Mouse (Mus musculus) spleen, postnatal 10 days (tissue): ENCODE data around the gene Dst.

Source experiments
- DNase-seq, 2 experiments: peaks; one replicate each; pipeline ENCODE4 v3.0.0; 2021 to 2022; ENCODE audit warnings: low spot score in 2 of 2

Gene Dst

DNA sequence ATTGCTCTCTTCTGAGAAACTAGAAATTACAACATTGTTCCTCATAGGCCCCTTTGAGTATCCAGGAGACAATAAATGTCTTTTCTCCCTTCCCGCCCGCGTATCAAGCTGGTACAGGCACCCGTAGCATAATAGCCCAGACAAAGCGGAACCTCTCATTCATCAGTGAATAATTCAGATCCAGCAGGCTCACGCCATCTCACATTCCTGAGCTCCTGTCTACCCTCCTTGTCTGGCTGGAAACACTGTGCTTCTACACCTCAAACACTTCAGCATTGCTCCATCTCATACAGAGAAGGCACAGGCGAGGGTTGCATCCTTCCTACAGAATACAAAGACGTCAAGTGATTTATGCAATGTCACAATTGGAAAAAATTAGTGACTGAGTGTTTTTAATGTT lies 23.8 kb downstream of the Dst start:
- DNase-seq = no peak

DNA sequence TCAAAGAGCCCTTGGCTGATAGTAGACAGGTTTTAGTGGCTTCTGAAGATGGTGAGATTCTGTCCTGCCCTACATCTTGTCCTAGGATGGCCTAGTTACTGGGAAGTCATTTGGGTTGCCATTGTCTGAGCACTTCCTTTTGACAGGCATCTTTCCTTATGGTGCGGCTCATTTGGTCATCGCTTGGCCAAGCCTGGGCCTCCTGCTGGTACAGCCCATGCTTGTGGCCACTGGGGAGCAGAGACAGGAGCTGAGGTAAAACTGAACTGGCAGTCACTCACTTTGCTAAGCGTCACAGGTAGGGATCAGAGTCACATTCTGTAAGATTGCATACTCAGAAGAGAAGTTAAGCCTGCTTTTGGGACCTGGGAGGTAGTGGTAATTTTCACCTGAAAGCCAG lies 24.2 kb downstream of the Dst start:
- no peak for DNase-seq

DNA sequence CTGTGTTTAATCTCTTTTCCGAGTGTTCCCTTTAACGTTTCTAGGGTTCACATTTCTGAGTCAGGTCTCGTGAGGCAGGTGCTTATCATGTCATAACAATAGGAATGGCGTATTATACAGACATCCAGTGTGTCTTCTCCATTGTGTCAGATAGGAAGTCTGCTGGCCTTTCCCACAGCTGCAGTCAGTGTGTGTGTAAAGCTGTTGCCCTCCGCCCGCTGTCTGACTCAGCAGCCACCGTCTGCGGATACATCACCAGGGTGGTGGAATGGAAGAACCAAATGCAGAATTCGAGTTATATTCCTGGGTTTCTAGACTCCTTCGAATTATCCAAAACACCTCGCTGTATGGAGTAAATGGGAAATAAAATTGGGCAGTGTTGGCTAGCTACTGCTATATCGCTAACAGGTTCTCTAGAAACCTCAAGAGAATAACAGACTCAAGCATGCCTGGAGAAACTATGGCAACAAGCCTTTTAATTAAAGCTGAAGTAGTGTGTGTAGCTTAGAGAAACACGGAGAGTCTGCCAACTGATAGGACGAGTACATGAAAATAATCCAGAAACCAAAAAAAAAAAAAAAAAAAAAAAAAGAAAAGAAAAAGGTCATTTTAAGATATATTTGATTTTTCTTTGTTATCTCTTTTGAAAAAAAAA lies 24.9 kb downstream of the Dst start:
- DNase-seq = no peak

DNA sequence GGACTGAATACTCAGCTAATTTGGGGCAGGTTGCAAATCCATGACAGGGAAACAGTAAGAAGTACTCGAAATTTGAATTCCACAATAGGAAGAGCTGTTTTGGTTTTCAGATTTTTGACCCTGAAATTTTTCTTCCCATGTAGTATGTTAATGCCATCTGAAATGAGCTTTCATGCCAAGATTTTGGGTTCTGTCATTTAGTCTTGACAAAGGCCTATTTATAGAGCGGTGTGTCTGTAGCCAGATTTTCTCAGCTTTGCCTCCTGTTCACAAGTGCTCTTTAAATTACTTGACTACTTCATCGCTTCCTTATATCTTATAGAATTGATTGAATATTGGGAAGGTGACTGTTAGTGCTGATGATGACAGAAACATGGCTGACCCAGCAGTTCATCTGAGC lies 27.9 kb downstream of the Dst start:
- no peak for DNase-seq

DNA sequence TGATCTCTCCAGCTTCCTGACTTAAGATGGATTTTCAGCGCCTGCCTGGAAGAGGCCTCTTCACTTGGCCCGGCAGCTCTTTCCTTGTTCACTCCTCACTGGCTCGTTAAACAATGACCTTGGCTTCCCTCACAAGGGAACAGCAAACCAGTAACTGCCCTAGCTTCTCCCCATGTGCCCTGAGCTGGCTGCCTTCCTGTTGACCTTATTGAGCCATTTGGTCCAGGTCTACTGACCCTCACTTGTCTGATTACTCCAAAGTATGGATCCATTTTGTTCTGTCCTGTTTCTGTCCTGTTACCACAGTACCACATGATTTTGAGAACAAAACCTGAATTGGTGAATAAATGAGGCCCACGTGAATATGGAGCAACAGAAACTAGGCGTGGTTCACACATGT lies 31.8 kb downstream of the Dst start:
- no peak for DNase-seq

DNA sequence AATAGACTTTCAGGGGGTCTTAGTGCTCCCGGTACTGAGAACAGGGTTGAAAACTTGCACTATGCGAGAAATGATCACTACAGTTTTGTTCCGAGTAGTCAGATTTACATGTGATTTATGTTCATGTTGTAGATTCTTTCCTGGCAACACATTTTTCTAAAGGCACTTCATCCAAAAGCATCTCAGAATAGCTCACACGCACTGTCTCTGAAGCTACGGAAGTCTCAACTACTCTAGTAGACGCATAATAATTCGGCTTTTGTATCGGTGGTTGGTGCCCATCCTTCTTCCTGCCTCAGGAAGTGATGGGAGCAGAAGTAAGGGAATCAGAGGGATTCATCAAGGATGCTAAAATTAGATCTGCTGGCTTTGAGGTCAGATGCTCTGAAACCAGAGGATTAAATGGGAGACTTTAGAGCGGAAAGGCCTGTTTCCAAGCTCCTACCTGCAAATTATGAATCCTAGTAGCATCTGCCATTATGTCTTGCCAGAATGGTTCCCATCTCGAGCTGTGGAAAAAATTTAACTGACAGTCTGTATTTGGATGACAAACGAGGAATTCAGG lies 32.4 kb downstream of the Dst start:
- DNase-seq = no peak

DNA sequence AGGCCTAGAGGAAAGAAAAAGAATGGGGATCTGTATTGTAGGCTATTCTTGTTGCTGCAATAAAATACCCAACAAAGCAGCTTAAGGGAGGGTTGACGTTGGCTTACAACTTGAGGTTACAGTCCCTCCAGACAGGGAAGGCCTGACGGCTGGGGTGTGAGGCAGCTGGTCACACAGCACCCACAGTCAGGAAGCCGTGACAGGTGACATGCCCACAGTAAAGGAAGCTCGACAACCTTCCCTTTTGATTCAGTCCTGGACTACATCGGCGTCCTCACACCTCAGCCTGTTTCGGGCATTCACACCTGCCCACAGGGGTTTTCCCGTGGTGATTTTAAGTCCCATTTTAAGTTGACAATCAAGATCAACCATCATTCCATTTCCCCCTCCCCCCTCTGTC lies 34.6 kb downstream of the Dst start:
- no peak for DNase-seq

DNA sequence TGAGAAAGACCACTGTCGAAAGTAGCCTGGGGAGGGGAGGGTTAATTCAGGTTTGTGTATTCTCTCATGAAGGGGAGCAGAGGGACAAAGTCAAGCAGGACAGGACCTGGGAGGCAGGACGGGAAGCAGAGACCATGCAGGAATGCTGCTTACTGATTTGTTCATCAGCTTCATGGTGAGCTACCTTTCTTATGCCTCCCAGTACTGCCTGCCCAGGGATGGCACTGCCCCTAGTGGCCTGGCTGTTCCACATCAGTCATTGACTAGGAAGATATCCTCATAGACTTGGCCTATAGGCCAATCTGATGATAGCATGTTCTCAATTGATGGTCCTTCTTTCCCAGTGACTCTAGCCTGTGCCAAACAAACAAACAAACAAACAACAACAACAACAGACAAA lies 35.9 kb downstream of the Dst start:
- DNase-seq = no peak

DNA sequence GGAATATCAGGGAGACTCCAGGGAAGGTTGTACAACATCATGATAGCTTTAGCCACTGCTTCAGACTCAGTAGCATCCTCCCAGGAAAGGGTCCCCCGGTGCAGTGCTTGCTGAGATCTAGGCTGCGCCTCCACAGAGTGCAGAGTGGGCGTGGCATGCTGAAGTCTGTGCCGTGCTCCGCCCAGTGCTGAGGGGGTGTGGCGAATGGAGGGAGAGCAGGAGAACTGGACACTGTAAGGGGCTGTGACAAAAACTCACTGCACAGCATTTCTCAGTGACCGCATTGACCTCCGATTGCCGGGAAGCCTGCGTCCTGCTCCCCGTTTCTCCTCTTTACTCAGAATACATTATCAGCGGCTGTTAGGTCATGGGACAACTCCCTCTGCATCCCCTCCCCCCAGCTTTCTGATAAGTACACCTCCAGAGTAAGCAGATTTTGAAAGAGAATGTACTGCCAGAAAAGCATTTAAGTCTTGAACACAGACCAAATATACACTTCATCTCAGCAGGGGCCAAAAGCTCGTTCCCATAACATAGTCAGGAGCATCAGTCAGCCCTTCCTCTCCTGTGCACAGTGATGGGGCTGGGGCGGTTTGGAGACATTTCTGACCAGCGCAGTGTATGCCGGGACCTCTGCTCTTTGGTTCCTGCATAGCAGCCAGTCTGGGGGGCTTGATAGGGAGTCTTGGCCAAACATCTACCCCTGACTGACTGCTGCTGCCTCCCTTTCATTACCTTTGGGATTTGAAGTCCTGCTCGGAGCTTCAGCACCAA lies 37.1 kb downstream of the Dst start:
- no peak for DNase-seq

DNA sequence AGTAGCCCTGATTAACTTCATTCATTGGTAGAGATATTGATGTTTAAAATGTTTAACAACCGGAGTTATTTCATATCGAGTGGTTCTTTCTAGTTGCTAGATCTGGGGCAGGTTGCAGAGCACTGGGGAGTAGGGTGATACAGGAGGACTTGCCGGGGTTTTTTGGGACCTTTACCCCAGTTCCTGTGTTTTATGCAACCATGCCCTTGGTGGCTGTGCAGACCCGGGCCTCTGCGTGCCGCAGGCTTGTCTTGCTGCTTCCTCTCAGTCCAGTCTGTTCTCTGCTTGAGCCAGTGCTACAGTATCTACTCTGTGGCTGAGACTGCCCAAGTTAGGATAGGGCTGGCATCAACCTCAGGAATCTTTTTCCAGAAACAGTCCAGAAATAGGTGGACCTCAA lies 37.7 kb downstream of the Dst start:
- DNase-seq = no peak

DNA sequence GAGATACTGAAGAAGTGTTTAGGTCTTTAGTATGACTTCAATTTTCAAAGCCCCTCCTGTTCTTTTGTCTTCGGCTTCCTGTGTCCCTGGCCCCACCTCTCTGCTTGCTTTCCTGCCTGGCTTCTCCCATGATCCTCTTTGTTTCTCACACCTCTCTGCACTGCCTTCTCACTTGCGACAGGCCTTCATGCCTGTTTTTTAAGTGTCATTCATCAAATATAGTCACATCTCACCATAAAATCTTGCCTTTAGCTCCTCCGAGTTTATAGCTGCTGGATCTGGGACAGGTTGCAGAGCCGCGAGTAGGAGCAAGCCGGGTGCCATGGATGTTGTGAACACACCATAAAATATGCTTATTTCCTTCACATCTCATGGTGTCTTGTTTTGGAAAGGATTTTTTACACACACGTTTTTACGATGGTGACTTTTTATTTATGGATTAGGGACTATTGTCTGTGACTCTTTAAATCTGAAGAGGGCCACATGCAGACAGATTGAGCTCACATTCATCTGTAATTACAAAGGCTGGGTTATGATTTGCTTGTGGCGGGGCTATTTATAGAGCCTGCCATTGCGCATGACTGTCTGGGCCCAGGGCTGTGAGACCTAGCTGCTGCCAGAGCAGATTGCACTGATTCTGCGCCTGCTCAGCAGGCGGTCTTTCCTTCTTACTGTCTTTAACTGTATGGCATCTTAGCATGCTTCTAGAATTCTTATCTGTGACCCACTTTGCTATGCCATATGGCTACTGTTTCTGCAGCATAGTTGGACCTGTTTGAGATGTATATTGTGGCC lies 38.8 kb downstream of the Dst start:
- DNase-seq = no peak

DNA sequence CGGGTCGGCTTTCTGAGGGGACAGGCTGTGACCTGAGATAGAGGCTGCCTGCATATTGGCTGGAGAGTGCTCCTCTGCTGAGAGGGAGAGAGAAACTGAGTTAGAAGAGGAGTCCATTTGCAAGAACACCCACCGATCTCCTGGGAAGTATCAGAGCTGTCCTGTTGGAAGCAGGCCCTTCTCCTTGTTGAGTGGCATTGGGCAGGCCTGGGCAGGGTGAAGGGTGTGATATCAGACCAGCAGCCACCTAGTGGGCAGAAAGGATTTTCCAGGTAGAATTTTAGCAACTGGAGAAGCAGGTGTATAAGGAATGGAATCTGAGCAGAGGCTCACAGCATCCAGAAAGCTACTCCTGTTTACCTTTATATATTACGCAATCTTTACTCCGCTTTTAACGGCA lies 39.8 kb downstream of the Dst start:
- no peak for DNase-seq

DNA sequence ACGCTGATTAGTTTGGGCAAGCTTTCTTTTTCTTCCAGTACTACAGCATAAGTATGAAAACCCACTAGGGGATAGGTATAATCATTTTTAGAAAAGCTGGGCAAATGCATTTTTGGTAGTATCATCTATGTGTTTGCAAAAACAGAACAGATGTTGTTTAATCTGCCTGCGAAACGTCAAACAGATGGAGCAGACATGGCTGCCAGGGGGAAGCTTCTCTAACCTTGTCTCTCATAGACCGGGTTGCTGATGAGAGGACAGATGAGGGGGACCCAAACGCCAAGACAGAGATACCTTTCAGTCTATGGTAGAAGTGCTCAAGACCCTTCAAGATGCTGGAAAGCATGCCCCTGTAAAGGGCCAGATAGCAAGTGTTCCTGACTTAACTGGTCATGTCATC lies 40.5 kb downstream of the Dst start:
- DNase-seq = no peak

DNA sequence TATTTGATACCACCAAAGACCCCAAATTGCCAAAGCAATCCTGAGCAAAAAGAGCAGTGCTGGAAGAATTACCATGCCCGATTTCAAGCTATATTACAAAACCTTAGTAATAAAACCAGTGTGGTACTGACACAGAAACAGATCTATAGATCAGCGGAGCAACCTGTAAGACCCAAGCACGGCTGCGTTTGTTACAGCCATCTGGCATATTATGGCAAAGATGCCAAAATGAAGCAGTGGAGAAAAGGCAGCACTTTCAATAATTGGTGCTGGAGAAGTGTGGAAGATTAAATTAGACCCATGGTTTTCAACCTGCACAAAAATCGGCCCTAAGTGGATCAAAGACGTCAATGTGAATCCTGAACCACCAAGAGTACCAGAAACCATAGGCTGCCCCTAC lies 47.6 kb downstream of the Dst start:
- no peak for DNase-seq

DNA sequence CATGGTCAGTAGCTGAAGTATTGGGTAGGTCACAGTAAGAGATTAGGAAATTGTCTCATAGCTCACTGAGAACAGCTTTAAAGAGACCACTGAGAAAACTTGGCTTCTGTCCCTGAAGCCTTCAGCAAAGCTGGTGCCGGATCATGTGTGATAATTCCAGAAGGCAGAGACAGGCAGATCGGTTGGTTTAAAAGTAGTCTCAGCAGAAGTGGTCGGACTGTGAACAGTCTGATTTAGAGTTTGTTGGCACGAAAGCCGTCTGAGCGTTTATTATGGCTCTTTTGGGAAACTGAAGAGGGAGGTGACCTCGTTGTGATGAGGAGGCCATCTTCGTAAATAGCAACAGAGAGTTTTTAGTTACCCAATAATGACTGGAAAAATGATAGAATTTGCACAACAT lies 52.4 kb downstream of the Dst start:
- DNase-seq = no peak

DNA sequence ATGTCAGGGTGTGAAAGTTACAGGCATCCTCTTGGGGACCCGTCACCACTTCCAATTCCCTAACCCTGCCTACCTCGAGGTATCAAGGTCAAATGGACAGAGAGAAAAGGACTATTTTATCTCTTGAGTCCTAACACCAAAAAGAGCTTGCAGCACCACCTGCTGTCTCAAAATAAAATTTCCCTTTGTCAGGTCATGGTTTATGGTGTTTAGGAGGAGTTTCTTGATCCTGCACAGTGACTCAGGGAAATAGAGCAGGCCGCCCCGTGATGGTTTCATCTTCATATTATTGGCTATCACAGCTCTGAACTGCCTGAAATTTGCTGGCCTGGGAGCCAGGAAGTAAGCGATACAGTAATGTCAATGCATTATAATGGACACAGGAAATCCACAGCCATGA lies 56.6 kb downstream of the Dst start:
- DNase-seq = no peak

DNA sequence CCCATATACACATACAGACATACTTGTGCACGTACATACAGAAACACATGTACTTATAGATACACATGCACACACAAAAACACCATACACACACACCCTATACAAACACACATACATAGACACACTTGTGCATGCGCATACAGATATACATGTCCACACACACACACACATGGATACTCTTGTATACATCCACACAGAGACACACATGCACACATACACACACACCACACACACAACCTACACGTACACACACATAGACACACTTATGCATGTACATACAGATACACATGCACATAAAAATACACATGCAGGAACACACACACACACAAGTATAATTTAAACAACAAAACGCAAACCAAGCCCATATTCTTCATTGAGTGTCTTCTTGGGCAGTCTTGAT lies 57.8 kb downstream of the Dst start:
- DNase-seq = no peak

DNA sequence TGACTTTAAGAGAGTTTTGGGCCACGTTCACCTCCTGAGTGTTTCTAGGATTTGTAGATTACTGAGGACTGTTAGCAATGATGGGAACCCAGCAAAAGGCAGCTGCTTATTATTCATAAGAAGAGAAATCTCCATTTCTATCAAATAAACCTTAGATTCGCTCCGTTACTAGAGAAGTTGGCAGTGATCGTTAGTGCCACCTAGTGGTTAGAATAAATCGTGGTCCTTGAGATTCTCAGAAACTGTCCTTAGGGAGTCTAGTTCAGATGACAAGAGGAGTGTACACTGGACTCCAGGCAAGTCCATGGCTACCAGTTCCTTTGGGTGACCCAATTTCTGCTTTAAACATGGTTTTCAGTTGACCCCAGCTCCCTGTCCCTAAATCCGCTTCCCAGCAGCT lies 58.3 kb downstream of the Dst start:
- no peak for DNase-seq

DNA sequence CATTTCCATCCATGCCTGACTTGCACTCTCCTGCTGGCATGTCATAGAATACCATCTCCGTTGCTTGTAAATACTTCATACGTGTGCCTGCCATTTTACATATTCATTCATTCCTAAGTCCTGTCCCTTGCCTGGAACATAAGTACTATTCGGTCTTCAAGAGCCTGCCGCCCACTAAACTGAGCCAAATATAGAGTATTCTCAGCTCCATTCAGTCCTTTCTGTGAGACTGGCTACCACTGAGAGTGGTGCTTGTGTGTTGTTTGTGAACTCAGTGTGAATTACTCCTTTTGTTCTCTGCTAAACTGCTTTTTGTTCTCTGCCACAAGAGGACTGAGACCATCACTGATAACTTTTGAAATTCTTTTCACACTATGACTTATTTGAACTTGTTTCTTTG lies 59.2 kb downstream of the Dst start:
- no peak for DNase-seq

DNA sequence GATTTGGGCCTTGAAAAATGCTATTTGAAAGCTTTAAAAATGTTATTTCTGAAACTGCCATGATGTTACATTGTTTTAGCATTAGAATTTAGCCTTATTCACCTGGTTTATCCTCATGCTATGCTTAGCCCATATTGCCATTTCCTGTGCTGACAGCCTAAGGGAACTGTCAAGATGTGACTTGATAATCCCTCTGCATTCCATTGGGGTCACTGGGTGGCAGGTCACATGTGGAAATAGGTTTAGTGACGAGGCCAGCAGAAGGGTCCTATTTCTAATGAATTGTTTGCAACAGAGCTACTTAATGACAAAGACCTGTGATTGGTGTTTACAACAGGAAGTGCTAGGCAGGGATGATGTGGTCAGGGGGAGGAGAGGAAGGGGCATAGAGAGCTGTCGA lies 61.9 kb downstream of the Dst start:
- no peak for DNase-seq

DNA sequence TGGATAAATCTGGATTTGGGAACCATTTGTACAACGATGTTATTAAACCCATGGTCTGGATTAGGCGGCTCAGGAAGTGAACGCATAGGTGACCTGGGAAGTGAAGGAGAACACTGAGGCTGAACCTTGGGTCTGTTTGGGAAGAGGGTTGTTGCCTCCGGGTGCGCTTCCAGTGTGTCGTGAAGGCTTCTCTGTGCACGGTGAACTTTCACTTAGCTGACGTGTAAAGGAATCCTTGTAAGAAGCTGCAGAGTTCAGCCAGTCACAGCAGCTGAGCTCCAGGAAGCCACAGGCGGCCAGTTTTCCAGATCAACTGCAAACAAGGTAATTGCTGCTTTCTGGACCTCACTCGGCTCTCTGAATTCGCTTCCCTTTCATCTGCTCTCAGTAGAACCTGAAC lies 66.4 kb downstream of the Dst start:
- DNase-seq = no peak

DNA sequence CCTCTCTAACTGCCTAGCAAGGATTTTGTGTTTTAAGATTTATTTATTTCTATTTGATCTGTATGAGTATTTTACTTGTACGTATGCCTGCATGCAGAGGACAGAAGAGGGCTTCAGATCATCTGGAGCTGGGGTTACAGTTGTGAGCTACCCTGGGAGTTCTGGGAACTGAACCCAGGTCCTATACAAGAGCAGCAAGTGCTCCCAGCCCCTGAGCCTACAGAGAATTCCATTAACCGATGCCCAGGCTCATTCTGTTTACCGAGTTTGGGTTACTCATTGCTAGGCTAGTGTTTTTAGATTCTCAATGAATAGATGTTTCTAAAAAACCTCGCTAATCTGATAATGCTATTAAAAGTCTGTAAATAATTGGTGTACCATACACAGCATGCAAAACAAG lies 67.3 kb downstream of the Dst start:
- no peak for DNase-seq

DNA sequence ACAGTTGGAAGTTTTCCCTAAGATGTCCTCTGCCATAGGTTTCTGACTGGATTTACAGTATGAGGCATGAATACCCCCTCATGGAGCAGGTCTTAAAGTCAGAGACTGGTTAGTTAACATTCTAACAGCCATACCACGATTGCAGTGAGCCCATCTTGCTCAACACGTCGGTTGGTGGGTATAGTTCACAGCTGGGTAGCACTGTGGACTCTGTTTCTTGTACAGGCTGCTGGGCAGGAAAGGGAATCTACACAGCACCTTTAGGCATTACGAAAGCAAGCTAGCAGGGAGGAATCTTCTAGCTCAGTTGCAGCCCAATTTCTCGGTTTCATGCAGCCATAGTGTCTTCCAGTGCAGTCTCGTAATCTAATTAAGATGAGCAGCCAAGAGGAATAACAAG lies 69.8 kb downstream of the Dst start:
- no peak for DNase-seq
